Mouse (Mus musculus) liver, postnatal 0 days (tissue): ENCODE measurements around the gene Epn3. TPM values are rescaled to one million over a fixed set of nuclear protein-coding genes. Genes with fewer than 3 reads are reported as not detected.

ENCODE experiments used
- ATAC-seq: fragments of 200-750 bp; cut with Nextera tagmentation; 2 replicates; pipeline ENCODE4 v1.8.0; 2017; ENCODE audit warnings: mild to moderate bottlenecking, moderate library complexity
- DNase-seq: peaks from one replicate; pipeline ENCODE4 v3.0.0-alpha.2; 2016
- H3K27ac ChIP-seq: fragments of 300-500 bp; sonication (generic); 2 replicates; pipeline ENCODE4 v1.5.1; 2014; ENCODE audit warnings: antibody characterized with exemption, moderate library complexity, mild to moderate bottlenecking, low read depth
- H3K27me3 ChIP-seq: fragments of 300-500 bp; sonication (generic); 2 replicates; pipeline ENCODE4 v1.6.1; 2014; ENCODE audit warnings: low read length, control low read depth, mixed read lengths; ENCODE audit not compliant: insufficient read depth
- H3K36me3 ChIP-seq: fragments of 300-500 bp; sonication (generic); replicated peaks from 2 replicates; pipeline ENCODE4 v1.6.1; 2014; ENCODE audit warnings: mild to moderate bottlenecking, control low read depth, low read length, moderate library complexity, mixed read lengths; ENCODE audit not compliant: insufficient read depth
- H3K4me1 ChIP-seq: fragments of 300-500 bp; sonication (generic); 2 replicates; pipeline ENCODE4 v1.6.1; 2014; ENCODE audit warnings: antibody characterized with exemption, mild to moderate bottlenecking, control low read depth; ENCODE audit not compliant: insufficient read depth
- H3K4me2 ChIP-seq: fragments of 300-500 bp; sonication (generic); 2 replicates; pipeline ENCODE4 v1.6.1; 2014; ENCODE audit warnings: low read depth, mild to moderate bottlenecking, low read length, moderate library complexity, mixed read lengths
- H3K4me3 ChIP-seq: fragments of 300-500 bp; sonication (generic); 2 replicates; pipeline ENCODE4 v1.5.1; 2014; ENCODE audit warnings: low read depth, low read length
- H3K9ac ChIP-seq: fragments of 300-500 bp; sonication (generic); replicated peaks from 2 replicates; pipeline ENCODE4 v1.6.1; 2014; ENCODE audit warnings: mild to moderate bottlenecking, moderate library complexity
- H3K9me3 ChIP-seq: fragments of 300-500 bp; sonication (generic); 2 replicates; pipeline ENCODE4 v1.6.1; 2016; ENCODE audit warnings: mild to moderate bottlenecking, control low read depth, low read length, mixed read lengths
- CTCF ChIP-seq: sonication (generic); IDR thresholded peaks from 2 replicates; pipeline ENCODE4 v1.5.1; 2016; ENCODE audit warnings: antibody characterized with exemption, low read depth
- EP300 ChIP-seq: IDR thresholded peaks from 2 replicates; pipeline ENCODE4 v1.6.1; 2016; ENCODE audit warnings: antibody characterized with exemption, low read depth, mild to moderate bottlenecking
- WGBS: fragments of 180-500 bp; shearing (Covaris S2); extraction: QIAGEN DNeasy Blood & Tissue Kit; methylation state at CpG from one replicate; pipeline ENCODE4 v1.1.7; 2014; ENCODE audit not compliant: insufficient replicate concordance; 5-methylcytosine and 5-hydroxymethylcytosine counted together
- polyA plus RNA-seq: library from polyadenylated mRNA; unstranded; fragments of >200 nt; fragmentation: Nextera tagmentation; extraction: Ambion mirVana; gene quantifications from 2 replicates; pipeline ENCODE4 v1.2.1, GENCODE M21; 2015

The Epn3 gene
- polyA plus RNA-seq, 1 experiment from 2014 or later: 0.21 TPM

DNA sequence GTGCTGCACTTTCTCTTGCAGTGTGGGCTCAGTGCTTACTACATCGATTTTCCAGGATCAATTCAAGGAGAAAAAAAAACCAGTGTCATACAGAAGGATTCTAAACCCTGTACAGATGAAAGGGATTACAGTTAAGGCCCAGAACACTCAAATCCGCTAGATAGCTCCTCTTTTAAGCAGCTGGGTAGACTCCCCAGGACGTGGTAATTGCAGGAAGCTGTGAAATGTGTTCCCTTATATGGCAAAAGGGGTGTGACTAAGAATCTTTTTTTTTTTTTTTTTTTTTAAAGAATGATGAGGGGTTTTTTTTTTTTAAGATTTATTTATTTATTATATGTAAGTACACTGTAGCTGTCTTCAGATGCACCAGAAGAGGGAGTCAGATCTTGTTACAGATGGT is 29.1 kb upstream of the Epn3 start:
- no peak for DNase-seq
- TF ChIP-seq EP300: no peak

DNA sequence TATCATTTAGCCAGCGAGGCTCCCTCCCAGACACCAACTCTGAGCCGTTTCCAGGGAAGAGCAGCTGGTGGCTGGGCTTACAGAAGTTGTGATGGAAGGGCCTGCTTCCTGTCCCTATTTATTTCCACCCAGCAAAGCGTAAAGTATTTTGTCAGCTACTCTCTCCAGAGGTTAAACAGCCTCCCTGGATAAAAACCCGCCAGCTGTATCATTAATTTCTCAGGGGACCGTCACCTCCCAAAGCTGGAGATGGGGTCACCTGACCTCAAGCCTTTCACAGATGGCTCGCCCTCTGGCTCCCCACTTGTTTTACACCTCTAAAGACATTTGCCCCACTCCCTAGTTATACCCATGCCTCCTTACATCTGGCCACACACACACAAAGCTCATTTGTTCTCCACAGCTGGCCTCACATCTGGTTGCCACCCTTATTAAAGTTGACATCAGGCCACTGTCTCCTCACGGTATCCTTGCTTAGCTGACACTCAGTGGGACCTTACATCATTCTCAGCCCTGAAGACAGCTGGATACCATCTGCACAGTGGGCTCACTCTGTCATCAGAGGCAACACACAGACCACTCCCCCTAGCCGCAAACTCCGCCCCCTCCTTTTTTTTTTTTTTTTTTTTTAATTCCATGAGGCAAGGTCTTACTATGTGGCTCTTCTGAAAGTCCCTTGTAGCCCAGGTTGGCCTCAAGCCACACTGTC is 26.6 kb upstream of the Epn3 start:
- Histone ChIP-seq H3K36me3 (no peaks in the 10 kb centered on the region), H3K4me1 (peaks cover 3% of the 10 kb centered on the region), H3K9me3 (no peaks in the 10 kb centered on the region), H3K27ac (no peak overlapping the region), H3K4me2 (no peak overlapping the region), H3K27me3 (peaks cover 5% of the 10 kb centered on the region; the same call in 1 of the 2 replicates), H3K4me3 (no peak overlapping the region), H3K9ac (no peak overlapping the region)
- TF ChIP-seq EP300: no peak
- no peak for TF ChIP-seq CTCF
- 62% methylated on average over 9 of the region's 9 CpGs for WGBS
- ATAC-seq (no peak), DNase-seq (no peak)

More for the DNA sequence above, 29.1 kb upstream of the Epn3 start:
- no peaks in the 10 kb centered on the region for H3K27me3 ChIP-seq
- H3K9me3 ChIP-seq: no peaks in the 10 kb centered on the region
- H3K4me2 ChIP-seq: no peak overlapping the region
- H3K27ac ChIP-seq: no peak overlapping the region
- no peaks in the 10 kb centered on the region for H3K4me1 ChIP-seq
- WGBS: 53% methylated on average over 3 of the region's 3 CpGs
- ATAC-seq: no peak
- H3K9ac ChIP-seq: no peak overlapping the region
- no peak overlapping the region for H3K4me3 ChIP-seq
- H3K36me3 ChIP-seq: no peaks in the 10 kb centered on the region

DNA sequence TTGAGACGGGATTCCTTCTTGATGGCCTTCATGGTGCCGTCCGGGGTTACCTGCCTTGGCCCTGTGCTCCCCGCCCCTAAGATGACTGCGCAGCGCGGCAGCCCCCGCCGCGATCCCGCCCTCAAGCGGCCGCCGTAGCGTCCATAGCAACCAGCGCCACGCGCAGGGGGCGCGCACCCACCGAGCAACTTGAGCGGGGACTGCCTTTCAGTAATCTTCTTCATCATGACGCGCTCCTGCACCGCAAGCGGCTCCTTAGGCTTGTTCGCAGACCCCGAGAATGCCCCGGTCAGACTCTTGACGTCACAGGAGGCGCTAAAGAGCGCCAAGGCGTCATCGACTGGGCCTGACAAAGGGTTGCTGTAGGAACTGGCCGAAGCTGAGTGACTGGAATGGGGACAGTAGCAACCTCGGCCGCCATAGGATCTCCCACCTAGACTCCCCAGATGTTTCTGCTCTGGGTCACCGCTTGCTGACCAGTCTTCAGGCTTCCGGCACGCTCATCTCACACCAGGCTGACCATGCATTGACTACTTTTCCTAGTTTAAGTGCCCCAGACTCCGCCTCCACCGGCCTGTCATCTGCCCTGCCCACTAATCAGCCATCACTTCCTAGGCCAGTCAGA is 21.6 kb upstream of the Epn3 start, which contains the start of gene Mycbpap:
Gene Mycbpap, minus strand, starts transcription at position 524 of the 625 bp plus-strand sequence.
- Histone ChIP-seq H3K36me3 (no peaks in the 10 kb centered on the region), H3K4me3 (peak within 1 kb of the TSS; percentile 53), H3K4me2 (peak within 1 kb of the TSS; percentile 90), H3K9me3 (no peaks in the 10 kb centered on the region), H3K9ac (peak within 1 kb of the TSS; percentile 28), H3K27ac (no peak within 1 kb of the TSS), H3K27me3 (peaks cover 5% of the 10 kb centered on the region), H3K4me1 (peaks cover 6% of the 10 kb centered on the region)
- DNase-seq (peak; percentile 55), ATAC-seq (peak; percentile 56; the same call in 1 of the 2 replicates)
- WGBS: 1% methylated on average over 42 of the region's 42 CpGs
- TF ChIP-seq EP300 (no peak), CTCF (peak; percentile 32)

DNA sequence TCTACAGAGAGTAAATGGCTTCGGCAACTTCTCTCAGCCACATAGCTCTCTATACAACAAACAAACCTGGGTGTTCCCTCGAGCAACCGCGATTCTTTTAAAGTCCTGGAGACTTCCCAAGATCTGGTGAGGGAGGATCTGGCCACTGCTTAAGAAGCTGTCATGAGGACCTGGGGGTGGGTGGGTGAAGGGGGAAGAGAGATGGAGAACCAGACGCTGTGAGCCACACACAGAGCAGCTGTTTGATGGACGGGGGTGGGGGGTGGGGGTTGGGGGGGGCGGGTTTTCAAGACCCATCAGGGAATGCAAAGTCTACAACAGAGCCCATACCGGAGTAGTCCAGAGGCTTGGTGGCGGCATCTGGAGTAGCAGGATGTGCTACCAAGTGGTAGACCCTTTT is 13.7 kb upstream of the Epn3 start:
- Histone ChIP-seq H3K9ac (no peak overlapping the region), H3K4me1 (no peaks in the 10 kb centered on the region), H3K4me2 (no peak overlapping the region), H3K9me3 (no peaks in the 10 kb centered on the region), H3K4me3 (no peak overlapping the region), H3K27me3 (no peaks in the 10 kb centered on the region; the same call in 1 of the 2 replicates), H3K27ac (no peak overlapping the region), H3K36me3 (no peaks in the 10 kb centered on the region)
- DNase-seq (no peak), ATAC-seq (no peak)
- TF ChIP-seq CTCF (no peak), EP300 (no peak)
- 52% methylated on average over 9 of the region's 9 CpGs for WGBS

DNA sequence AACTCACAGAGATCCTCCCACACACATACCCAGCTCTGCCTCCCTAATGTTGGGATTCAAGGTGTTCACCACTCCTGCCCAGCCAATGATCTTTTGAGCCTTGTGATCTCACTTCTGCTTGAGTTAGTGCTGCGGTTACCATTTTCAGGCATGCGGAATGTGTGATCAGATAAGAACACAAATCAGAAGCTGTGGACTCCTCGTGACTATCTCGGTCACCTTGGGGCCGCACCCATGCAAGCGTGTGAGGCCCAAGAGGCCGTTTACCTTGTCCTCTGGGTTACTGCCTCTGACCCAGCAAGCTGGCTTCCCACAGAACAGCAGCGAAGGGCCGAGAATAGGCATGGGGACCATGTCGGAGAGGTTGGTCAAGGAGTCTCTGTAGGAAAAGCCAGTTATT is 9.2 kb upstream of the Epn3 start:
- 71% methylated on average over 10 of the region's 10 CpGs for WGBS
- no peak for ATAC-seq

DNA sequence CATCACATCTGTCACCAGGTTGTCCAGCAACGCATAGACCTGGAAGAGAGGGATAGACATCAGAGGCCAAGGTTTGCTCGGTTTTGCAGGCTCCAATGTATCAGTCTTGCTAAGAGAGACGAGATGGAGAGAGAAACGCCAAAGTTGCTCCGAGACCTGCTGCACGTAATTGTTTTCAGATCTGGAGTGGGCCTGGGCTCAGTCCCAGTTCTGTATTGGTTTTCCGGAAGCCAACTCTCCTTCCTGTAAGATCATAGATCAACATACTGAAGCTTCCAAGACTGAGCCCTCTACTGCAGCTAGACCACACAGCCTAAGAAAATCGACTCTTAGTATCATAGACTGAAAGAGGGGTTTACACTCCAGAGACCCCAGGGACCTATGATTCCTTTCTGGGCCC is 1.7 kb upstream of the Epn3 start:
- no peak for ATAC-seq
- 80% methylated on average over 8 of the region's 8 CpGs for WGBS
- Histone ChIP-seq H3K36me3 (no peaks in the 10 kb centered on the region), H3K4me2 (no peak overlapping the region), H3K4me3 (no peak overlapping the region), H3K9ac (no peak overlapping the region), H3K27ac (no peak overlapping the region), H3K27me3 (peaks cover 45% of the 10 kb centered on the region), H3K4me1 (peaks cover 7% of the 10 kb centered on the region; the same call in 1 of the 2 replicates), H3K9me3 (no peaks in the 10 kb centered on the region)
- no peak for TF ChIP-seq EP300
- no peak for TF ChIP-seq CTCF
- DNase-seq: no peak

More for the DNA sequence above, 9.2 kb upstream of the Epn3 start:
- Histone ChIP-seq H3K4me2 (no peak overlapping the region), H3K36me3 (no peaks in the 10 kb centered on the region), H3K4me1 (no peaks in the 10 kb centered on the region), H3K27ac (no peak overlapping the region), H3K9me3 (no peaks in the 10 kb centered on the region), H3K9ac (no peak overlapping the region), H3K4me3 (no peak overlapping the region), H3K27me3 (0 out of 2 replicates have a peak, but pooled peaks cover 7% of the 10 kb centered on the region)
- TF ChIP-seq EP300 (no peak), CTCF (no peak)
- no peak for DNase-seq
